In genomic region chr6:28717845-28718237, GRCm38 (mm10) we compare ENCODE assay signal across 17 mouse cellular contexts.
DNase-seq lines count a peak whose midpoint lies in the region; ATAC-seq lines count a peak whose summit lies in the region.
"Had no signal": no experiment of that assay in that cellular context is flagged by ENCODE, and none has a peak within 500 bp of the region (broad histone marks: within the 10 kb centered on the region; RNA-seq: fewer than 3 reads in every experiment).

No protein-coding gene starts in this region.

- 0 out of 2 replicates have a peak overlapping the region, but pooled peaks have one; percentile 11 for H3K27ac ChIP-seq in kidney, embryonic 14.5 days (ENCODE audit: low read depth, low read length)
- H3K27ac ChIP-seq in midbrain, embryonic 15.5 days: peak overlapping the region; percentile 1; the same call in 1 of the 2 replicates
- no peak overlapping the region for H3K27ac ChIP-seq in midbrain, embryonic 11.5 days (ENCODE audit: low read depth, low read length)
- H3K27ac ChIP-seq: forebrain, embryonic 10.5 days; heart, embryonic 13.5 days; hindbrain, embryonic 15.5 days; limb, embryonic 12.5 days; liver, embryonic 14.5 days; neural tube, embryonic 15.5 days had no signal

- H3K27me3 ChIP-seq in kidney, embryonic 14.5 days (ENCODE audit: control insufficient read depth, insufficient read depth, low read length): no peaks in the 10 kb centered on the region
- H3K27me3 ChIP-seq in midbrain, embryonic 15.5 days (replicated peaks): no peaks in the 10 kb centered on the region
- no peaks in the 10 kb centered on the region for H3K27me3 ChIP-seq in midbrain, embryonic 11.5 days (ENCODE audit: control insufficient read depth, insufficient read depth, low read length)
- H3K27me3 ChIP-seq: heart, embryonic 13.5 days; hindbrain, embryonic 15.5 days; limb, embryonic 12.5 days; neural tube, embryonic 15.5 days had no signal

- H3K4me2 ChIP-seq in kidney, embryonic 14.5 days (replicated peaks; ENCODE audit: low read depth, low read length): no peak overlapping the region
- H3K4me2 ChIP-seq in midbrain, embryonic 15.5 days: no peak overlapping the region
- H3K4me2 ChIP-seq in midbrain, embryonic 11.5 days: no peak overlapping the region
- H3K4me2 ChIP-seq: heart, embryonic 13.5 days; hindbrain, embryonic 15.5 days; limb, embryonic 12.5 days; neural tube, embryonic 15.5 days had no signal

- peak; percentile 49; the same call in 1 of the 2 replicates for ATAC-seq in kidney, embryonic 14.5 days (ENCODE audit: low FRiP score, low TSS enrichment)
- ATAC-seq in midbrain, embryonic 15.5 days (replicated peaks): no peak
- ATAC-seq in midbrain, embryonic 11.5 days (ENCODE audit: low FRiP score): no peak

- H3K4me1 ChIP-seq in kidney, embryonic 14.5 days (ENCODE audit: control insufficient read depth, insufficient read depth, low read length): 0 out of 2 replicates have a peak, but pooled peaks cover 16% of the 10 kb centered on the region
- H3K4me1 ChIP-seq in midbrain, embryonic 15.5 days: peaks cover 10% of the 10 kb centered on the region
- H3K4me1 ChIP-seq in midbrain, embryonic 11.5 days (ENCODE audit: control insufficient read depth, insufficient read depth, low read length): peaks cover 2% of the 10 kb centered on the region; the same call in 1 of the 2 replicates
- H3K4me1 ChIP-seq: limb, embryonic 12.5 days had no signal

- no peaks in the 10 kb centered on the region for H3K36me3 ChIP-seq in kidney, embryonic 14.5 days (ENCODE audit: control insufficient read depth, insufficient read depth, low read length)
- H3K36me3 ChIP-seq in midbrain, embryonic 15.5 days (replicated peaks): no peaks in the 10 kb centered on the region
- H3K36me3 ChIP-seq in midbrain, embryonic 11.5 days (ENCODE audit: control insufficient read depth, insufficient read depth, low read length): no peaks in the 10 kb centered on the region
- H3K36me3 ChIP-seq: heart, embryonic 13.5 days; hindbrain, embryonic 15.5 days; neural tube, embryonic 15.5 days had no signal

- no peaks in the 10 kb centered on the region for H3K9me3 ChIP-seq in kidney, embryonic 14.5 days (ENCODE audit: control insufficient read depth, low read length)
- H3K9me3 ChIP-seq in midbrain, embryonic 15.5 days: no peaks in the 10 kb centered on the region
- H3K9me3 ChIP-seq in midbrain, embryonic 11.5 days (ENCODE audit: control insufficient read depth, low read length): no peaks in the 10 kb centered on the region
- H3K9me3 ChIP-seq: forebrain, embryonic 10.5 days; heart, embryonic 13.5 days; hindbrain, embryonic 15.5 days; limb, embryonic 12.5 days; neural tube, embryonic 15.5 days had no signal

- no peak overlapping the region for H3K9ac ChIP-seq in kidney, embryonic 14.5 days (ENCODE audit: low read depth, low read length)
- H3K9ac ChIP-seq in midbrain, embryonic 15.5 days: no peak overlapping the region
- H3K9ac ChIP-seq in midbrain, embryonic 11.5 days (ENCODE audit: low read length): no peak overlapping the region
- H3K9ac ChIP-seq: heart, embryonic 13.5 days; hindbrain, embryonic 15.5 days; limb, embryonic 12.5 days; liver, embryonic 14.5 days; neural tube, embryonic 15.5 days had no signal

- no peak overlapping the region for H3K4me3 ChIP-seq in kidney, embryonic 14.5 days (ENCODE audit: low read length)
- H3K4me3 ChIP-seq in midbrain, embryonic 15.5 days: no peak overlapping the region
- no peak overlapping the region for H3K4me3 ChIP-seq in midbrain, embryonic 11.5 days (ENCODE audit: low read depth, low read length)
- H3K4me3 ChIP-seq: forebrain, embryonic 10.5 days; heart, embryonic 13.5 days; hindbrain, embryonic 15.5 days; layer of hippocampus, adult 2 months; limb, embryonic 12.5 days; neural tube, embryonic 15.5 days had no signal

- 55% methylated on average over 4 of the region's 4 CpGs for WGBS in kidney, embryonic 14.5 days
- 53% methylated on average over 4 of the region's 4 CpGs for WGBS in midbrain, embryonic 15.5 days
- 57% methylated on average over 4 of the region's 4 CpGs for WGBS in midbrain, embryonic 11.5 days

- peak; percentile 10 for DNase-seq in gastrocnemius, adult 18-20 months (ENCODE audit: low spot score)
- DNase-seq in gastrocnemius, postnatal 25 days: no peak
- DNase-seq in kidney, adult 18-20 months: no peak
- no peak for DNase-seq in midbrain, embryonic 11.5 days (ENCODE audit: low spot score, missing footprints)
- no peak for DNase-seq in frontal cortex, adult 2 months (ENCODE audit: extremely low spot score in 1 of 2, low spot score in 1 of 2)
- DNase-seq: adrenal gland, adult 2 months; B cell, adult 2 months; kidney, adult 9 months had no signal
